Mouse (Mus musculus): Measurements from ENCODE around the gene Ddb1.

DNA sequence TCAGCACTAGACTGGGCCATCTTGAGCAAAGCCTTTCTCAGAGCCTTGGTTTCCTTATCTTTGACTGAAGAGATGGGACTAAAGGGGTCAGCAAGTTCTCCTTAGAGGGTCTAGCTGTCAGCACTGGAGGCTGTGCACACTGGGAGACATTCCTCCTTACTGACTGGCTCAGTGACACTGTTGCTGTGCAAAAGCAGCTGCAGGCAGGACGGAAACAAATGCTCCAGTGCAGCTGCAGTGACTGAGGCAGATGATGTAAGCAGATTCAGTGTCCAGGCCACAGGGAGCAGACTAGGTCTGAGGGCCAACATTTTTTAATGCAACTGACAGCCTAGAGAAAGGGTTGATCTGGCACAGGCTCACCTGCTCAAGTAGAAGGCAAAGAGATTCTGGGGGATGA, 68.1 kb downstream of the Ddb1 start:
- TF ChIP-seq CTCF (IDR thresholded peaks at IDR 0.05): no peak
- no peak for TF ChIP-seq EP300 (IDR thresholded peaks at IDR 0.05; ENCODE audit: insufficient read depth, low read depth, low read length)
- no peak for TF ChIP-seq POLR2A (IDR thresholded peaks at IDR 0.05; ENCODE audit: insufficient read depth, low read depth, low read length)
